Mouse (Mus musculus) erythroid progenitor cell, adult 5-6 weeks (primary cell): Measurements from ENCODE around the gene Lrrc73. TPM values are rescaled to one million over a fixed set of nuclear protein-coding genes. Genes with fewer than 3 reads are reported as not detected.
A peak's percentile ranks its signal among the peaks of the same experiment; 100 is the strongest.

Source experiments
- ATAC-seq: replicated peaks from 2 replicates; pipeline ENCODE4 v1.8.0; 2016; ENCODE audit warnings: moderate number of reproducible peaks, mild to moderate bottlenecking, moderate TSS enrichment, inconsistent platforms; ENCODE audit not compliant: poor library complexity, low FRiP score, severe bottlenecking
- total RNA-seq, 2 experiments: library from RNA; stranded (forward) in 1 of 2; stranded (reverse) in 1 of 2; fragments of 150-400 nt in 1 of 2; fragments of 186-747, 209-891 nt in 1 of 2; gene quantifications; 2 replicates each; pipeline versions ENCODE4 v1.2.3 to v1.2.4; 2015 to 2017; ENCODE audit warnings: low replicate concordance in 2 of 2

Lrrc73 gene
- total RNA-seq, 2 experiments from 2014 or later, result not detected

- 0 out of 2 replicates have a peak, but pooled peaks have one; percentile 12 for ATAC-seq
Observed at GRCm38 (mm10) chr17:46283140-46283539, 29.8 kb downstream of the Lrrc73 start.

- ATAC-seq, result no peak
Observed at GRCm38 (mm10) chr17:46283911-46284310, 30.6 kb downstream of the Lrrc73 start.

DNA sequence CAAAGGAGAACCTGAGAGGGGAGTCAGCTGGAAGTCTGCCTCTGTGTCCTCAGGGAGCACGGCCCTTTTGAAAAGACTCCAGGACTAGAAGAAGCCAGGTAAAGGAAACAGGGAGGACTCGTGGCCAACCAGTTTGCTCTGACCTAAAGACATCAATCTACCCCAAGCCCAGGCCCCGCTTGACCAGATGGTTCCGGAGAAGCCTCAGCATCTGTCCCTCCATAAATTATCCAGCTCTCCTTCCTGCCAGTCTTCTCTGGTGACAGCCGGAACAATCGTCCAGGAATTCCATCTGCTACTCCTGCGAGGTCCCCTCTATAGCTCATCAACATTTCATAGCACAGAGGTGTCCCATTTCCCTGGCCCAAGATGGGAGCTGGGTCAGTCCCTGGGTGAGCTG lies 31.3 kb downstream of the Lrrc73 start:
- ATAC-seq, result no peak

GRCm38 (mm10) chr17:46285407-46285806 lies 32.1 kb downstream of the Lrrc73 start:
- ATAC-seq, result no peak

DNA sequence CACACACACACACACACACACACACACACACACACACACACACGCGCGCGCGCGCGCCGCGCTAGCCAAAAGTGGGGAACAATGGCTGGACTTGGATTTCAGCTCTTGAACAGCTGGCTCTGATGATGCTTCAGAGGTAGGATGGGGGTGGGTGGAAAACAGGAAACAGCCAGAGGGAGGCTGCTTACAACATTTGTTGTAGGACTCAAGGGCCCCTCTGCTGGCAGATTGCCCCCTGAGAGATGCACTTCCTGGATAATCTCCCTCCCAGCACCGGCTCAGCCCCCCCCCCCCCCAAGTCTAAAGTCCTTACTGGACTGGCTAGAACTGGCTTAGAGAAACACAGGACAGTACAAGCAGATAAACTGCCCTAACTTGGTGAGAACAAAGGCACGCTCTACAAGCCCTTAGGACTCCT lies 34.4 kb downstream of the Lrrc73 start:
- ATAC-seq, result no peak

DNA sequence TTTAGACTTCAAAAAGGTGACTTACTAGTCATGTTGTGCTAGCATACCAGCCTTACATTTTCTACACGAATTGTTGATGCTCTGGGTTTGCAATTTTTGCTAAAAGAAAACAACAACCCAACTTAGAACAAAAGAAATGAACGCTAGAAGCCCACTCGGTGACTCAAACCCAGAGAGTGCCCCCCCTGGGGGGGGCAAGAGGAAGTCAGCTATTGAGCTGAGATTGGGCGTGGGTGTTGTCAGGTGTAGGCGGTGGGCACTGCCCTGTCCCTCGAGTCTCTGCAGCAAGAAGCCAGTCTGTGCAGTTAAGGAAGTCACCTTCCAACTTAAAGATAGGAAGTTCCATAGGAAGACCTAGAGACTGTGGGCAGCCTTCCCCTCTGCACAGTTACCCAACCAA lies 43.3 kb downstream of the Lrrc73 start:
- no peak for ATAC-seq

DNA sequence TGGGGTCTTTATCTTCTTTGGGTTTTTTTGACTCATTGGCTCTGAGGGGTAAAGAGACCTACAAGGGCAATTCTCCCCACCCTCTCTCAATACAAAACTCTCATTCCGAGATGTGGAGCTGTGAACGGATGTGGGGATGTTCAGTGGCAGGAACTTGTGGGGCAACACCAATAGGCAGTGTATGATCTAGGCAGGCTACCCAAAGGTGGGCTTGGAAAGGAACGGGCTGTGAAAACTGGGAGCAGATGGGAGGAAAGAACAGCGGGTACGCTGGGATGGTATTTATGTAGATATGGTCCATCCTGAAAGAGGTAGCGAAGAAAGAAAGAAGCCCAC lies 43.7 kb downstream of the Lrrc73 start:
- ATAC-seq, result no peak

DNA sequence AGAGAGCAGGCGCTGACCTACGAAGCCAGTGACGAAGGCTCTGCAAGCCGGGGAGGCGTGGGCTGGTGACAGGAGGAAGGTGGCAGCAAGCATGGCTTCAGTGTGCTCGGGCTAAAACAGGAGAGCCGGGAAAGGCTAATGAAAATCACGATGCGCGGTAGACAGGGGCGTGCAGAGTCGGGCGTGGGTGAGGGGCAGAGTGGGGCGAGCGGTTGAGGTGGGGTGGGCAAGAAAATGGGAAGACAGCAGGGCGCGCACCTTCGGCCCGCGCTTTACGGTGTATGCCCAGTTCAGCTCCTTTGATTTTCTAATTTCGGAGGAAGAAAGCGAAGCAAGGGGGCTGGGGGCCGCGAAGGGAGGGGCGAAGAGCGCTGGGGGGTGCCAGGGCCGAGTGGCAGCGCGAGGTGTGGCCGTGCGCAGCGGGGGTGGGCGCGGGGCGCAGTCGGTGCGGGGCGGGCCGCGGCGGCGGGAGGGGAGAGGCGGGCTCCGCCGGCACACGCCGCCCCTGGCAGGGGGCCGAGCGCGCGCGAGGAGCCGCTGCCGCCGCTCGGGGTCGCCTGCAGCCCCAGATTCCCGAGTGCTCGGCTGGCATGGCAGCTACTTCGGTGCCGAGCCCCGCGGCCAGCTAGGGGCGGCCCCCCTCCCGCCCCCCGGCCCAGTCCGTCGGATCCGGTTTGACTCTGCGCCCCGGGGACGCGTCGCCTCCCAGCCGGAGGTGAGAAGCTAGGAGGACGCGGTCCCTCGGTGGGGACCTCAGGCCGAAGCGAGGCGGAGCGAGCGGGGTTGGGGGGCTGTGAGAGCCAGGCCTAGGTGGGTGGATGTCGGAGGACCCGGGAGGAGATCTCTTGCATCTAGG lies 44.3 kb downstream of the Lrrc73 start, which contains the start of gene Dlk2:
TSS of gene Dlk2 (plus strand) at position 58 of the 856 bp plus-strand sequence.
- no peak for ATAC-seq

DNA sequence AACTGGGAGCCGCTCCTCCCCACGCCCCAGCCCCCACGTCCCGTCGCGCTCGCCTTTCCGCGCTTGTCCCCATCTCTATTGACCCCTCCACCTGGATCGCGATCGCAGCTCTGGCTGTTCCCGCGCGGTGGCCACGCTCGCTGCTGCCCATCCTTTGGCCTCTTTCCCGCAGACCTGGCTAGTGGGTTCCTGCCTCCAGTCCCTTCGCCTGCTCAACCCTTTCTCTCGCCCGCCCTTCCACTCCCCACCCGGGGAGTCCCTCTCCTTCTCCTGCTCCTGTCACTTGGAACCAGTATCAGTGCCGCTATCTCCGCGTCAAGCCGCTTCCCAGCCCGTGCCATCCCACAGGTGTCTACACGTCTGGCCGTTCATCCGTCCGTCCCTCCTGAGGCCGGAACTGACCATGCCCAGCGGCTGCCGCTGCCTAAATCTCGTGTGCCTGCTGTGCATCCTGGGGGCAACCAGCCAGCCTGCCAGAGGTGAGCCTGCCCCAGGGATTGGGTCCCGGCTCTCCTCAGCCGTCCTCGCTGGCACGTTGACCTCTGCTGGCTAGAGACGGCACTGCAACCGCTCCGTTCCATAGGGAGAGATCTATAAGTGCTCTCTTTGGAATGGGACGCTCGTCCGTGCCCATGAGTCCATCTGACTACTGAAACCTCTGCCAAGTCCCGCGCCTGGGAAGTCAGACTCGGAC lies 45.0 kb downstream of the Lrrc73 start:
- ATAC-seq, result peak; percentile 75

- ATAC-seq, result no peak
Observed at GRCm38 (mm10) chr17:46301892-46302291, 48.6 kb downstream of the Lrrc73 start.

GRCm38 (mm10) chr17:46304184-46304583 lies 50.9 kb downstream of the Lrrc73 start:
- no peak for ATAC-seq

Other genes starting within 250 kb of the Lrrc73 start
- 0.42 and 11.2 TPM in 2 replicates for gene Vegfa, start 221.2 kb upstream of the Lrrc73 start, total RNA-seq (2015; ENCODE audit: low replicate concordance)
- gene Vegfa, start 221.2 kb upstream of the Lrrc73 start, total RNA-seq (2017; ENCODE audit: low replicate concordance), result 3.5 and 6.4 TPM in 2 replicates
- 11.3 and 22.7 TPM in 2 replicates for gene Mrps18a, start 142.5 kb upstream of the Lrrc73 start, total RNA-seq (2015; ENCODE audit: low replicate concordance)
- gene Mrps18a, start 142.5 kb upstream of the Lrrc73 start, total RNA-seq (2017; ENCODE audit: low replicate concordance), result 9.0 and 19.4 TPM in 2 replicates
- 3.8 and 6.8 TPM in 2 replicates for gene Rsph9, start 109.3 kb upstream of the Lrrc73 start, total RNA-seq (2015; ENCODE audit: low replicate concordance)
- 9.9 TPM in 1 of 2 replicates, not detected in the other for gene Rsph9, start 109.3 kb upstream of the Lrrc73 start, total RNA-seq (2017; ENCODE audit: low replicate concordance)
- 75.0 and 75.3 TPM in 2 replicates for gene Mad2l1bp, start 100.0 kb upstream of the Lrrc73 start, total RNA-seq (2015; ENCODE audit: low replicate concordance)
- 22.3 and 26.2 TPM in 2 replicates for gene Mad2l1bp, start 100.0 kb upstream of the Lrrc73 start, total RNA-seq (2017; ENCODE audit: low replicate concordance)
- gene Gtpbp2, start 92.5 kb upstream of the Lrrc73 start, total RNA-seq (2015; ENCODE audit: low replicate concordance), result 369 and 467 TPM in 2 replicates
- gene Gtpbp2, start 92.5 kb upstream of the Lrrc73 start, total RNA-seq (2017; ENCODE audit: low replicate concordance), result 572 and 831 TPM in 2 replicates
- gene Polh, start 50.9 kb upstream of the Lrrc73 start, total RNA-seq (2015; ENCODE audit: low replicate concordance), result 40.4 and 61.2 TPM in 2 replicates
- gene Polh, start 50.9 kb upstream of the Lrrc73 start, total RNA-seq (2017; ENCODE audit: low replicate concordance), result 96.1 and 102 TPM in 2 replicates
- 26.8 and 35.0 TPM in 2 replicates for gene Xpo5, start 50.7 kb upstream of the Lrrc73 start, total RNA-seq (2015; ENCODE audit: low replicate concordance)
- gene Xpo5, start 50.7 kb upstream of the Lrrc73 start, total RNA-seq (2017; ENCODE audit: low replicate concordance), result 26.6 and 32.0 TPM in 2 replicates
- gene Polr1c, start 5.5 kb upstream of the Lrrc73 start, total RNA-seq (2015; ENCODE audit: low replicate concordance), result 25.6 and 26.4 TPM in 2 replicates
- gene Polr1c, start 5.5 kb upstream of the Lrrc73 start, total RNA-seq (2017; ENCODE audit: low replicate concordance), result 5.8 and 24.9 TPM in 2 replicates
- gene Yipf3, start 5.5 kb upstream of the Lrrc73 start, total RNA-seq (2015; ENCODE audit: low replicate concordance), result 46.5 and 53.7 TPM in 2 replicates
- 15.3 and 22.5 TPM in 2 replicates for gene Yipf3, start 5.5 kb upstream of the Lrrc73 start, total RNA-seq (2017; ENCODE audit: low replicate concordance)
- gene Tjap1, start 29.5 kb downstream of the Lrrc73 start, total RNA-seq (2015; ENCODE audit: low replicate concordance), result 2.2 and 21.8 TPM in 2 replicates
- gene Tjap1, start 29.5 kb downstream of the Lrrc73 start, total RNA-seq (2017; ENCODE audit: low replicate concordance), result 6.5 and 53.0 TPM in 2 replicates
- gene Dlk2, start 43.9 kb downstream of the Lrrc73 start, total RNA-seq (2015; ENCODE audit: low replicate concordance), result not detected in 2 replicates
- not detected in 2 replicates for gene Dlk2, start 43.9 kb downstream of the Lrrc73 start, total RNA-seq (2017; ENCODE audit: low replicate concordance)
- not detected in 2 replicates for gene Abcc10, start 74.8 kb downstream of the Lrrc73 start, total RNA-seq (2015; ENCODE audit: low replicate concordance)
- 0.53 TPM in 1 of 2 replicates, not detected in the other for gene Abcc10, start 74.8 kb downstream of the Lrrc73 start, total RNA-seq (2017; ENCODE audit: low replicate concordance)
- 0.72 and 8.8 TPM in 2 replicates for gene Zfp318, start 130.2 kb downstream of the Lrrc73 start, total RNA-seq (2015; ENCODE audit: low replicate concordance)
- gene Zfp318, start 130.2 kb downstream of the Lrrc73 start, total RNA-seq (2017; ENCODE audit: low replicate concordance), result 3.3 and 10.1 TPM in 2 replicates
- not detected in 2 replicates for gene Crip3, start 175.4 kb downstream of the Lrrc73 start, total RNA-seq (2015; ENCODE audit: low replicate concordance)
- gene Crip3, start 175.4 kb downstream of the Lrrc73 start, total RNA-seq (2017; ENCODE audit: low replicate concordance), result not detected in 2 replicates
- gene Slc22a7, start 184.9 kb downstream of the Lrrc73 start, total RNA-seq (2015; ENCODE audit: low replicate concordance), result not detected in 2 replicates
- gene Slc22a7, start 184.9 kb downstream of the Lrrc73 start, total RNA-seq (2017; ENCODE audit: low replicate concordance), result not detected in 2 replicates
- not detected in 2 replicates for gene Ttbk1, start 234.1 kb downstream of the Lrrc73 start, total RNA-seq (2015; ENCODE audit: low replicate concordance)
- not detected in 2 replicates for gene Ttbk1, start 234.1 kb downstream of the Lrrc73 start, total RNA-seq (2017; ENCODE audit: low replicate concordance)
- 3.8 and 5.0 TPM in 2 replicates for gene Dnph1, start 243.2 kb downstream of the Lrrc73 start, total RNA-seq (2015; ENCODE audit: low replicate concordance)
- gene Dnph1, start 243.2 kb downstream of the Lrrc73 start, total RNA-seq (2017; ENCODE audit: low replicate concordance), result 0.64 and 1.9 TPM in 2 replicates